Mouse (Mus musculus) forebrain, embryonic 13.5 days (tissue): ENCODE results near the gene Spata3. TPM values are rescaled to one million over a fixed set of nuclear protein-coding genes. Genes with fewer than 3 reads are reported as not detected.

Experiments
- ATAC-seq: fragments of 200-750 bp; cut with Nextera tagmentation; 2 replicates; pipeline ENCODE4 v1.8.0; 2017
- H3K27ac ChIP-seq: fragments of 300-500 bp; sonication (generic); 2 replicates; pipeline ENCODE4 v1.5.1; 2015; ENCODE audit warnings: inconsistent platforms, mild to moderate bottlenecking, moderate library complexity
- H3K27me3 ChIP-seq: fragments of 300-500 bp; sonication (generic); 2 replicates; pipeline ENCODE4 v1.6.1; 2015; ENCODE audit warnings: mild to moderate bottlenecking, inconsistent platforms
- H3K36me3 ChIP-seq: fragments of 300-500 bp; sonication (generic); 2 replicates; pipeline ENCODE4 v1.6.1; 2015; ENCODE audit warnings: mild to moderate bottlenecking, inconsistent platforms; ENCODE audit not compliant: poor library complexity, severe bottlenecking
- H3K4me1 ChIP-seq: fragments of 300-500 bp; sonication (generic); 2 replicates; pipeline ENCODE4 v1.6.1; 2015; ENCODE audit warnings: inconsistent platforms
- H3K4me2 ChIP-seq: fragments of 300-500 bp; sonication (generic); 2 replicates; pipeline ENCODE4 v1.6.1; 2015; ENCODE audit warnings: inconsistent platforms, mild to moderate bottlenecking, moderate library complexity
- H3K4me3 ChIP-seq: fragments of 300-500 bp; sonication (generic); 2 replicates; pipeline ENCODE4 v1.5.1; 2015; ENCODE audit warnings: mild to moderate bottlenecking, inconsistent platforms
- H3K9ac ChIP-seq: fragments of 300-500 bp; sonication (generic); 2 replicates; pipeline ENCODE4 v1.6.1; 2015; ENCODE audit warnings: mild to moderate bottlenecking, inconsistent platforms
- H3K9me3 ChIP-seq: fragments of 300-500 bp; sonication (generic); replicated peaks from 2 replicates; pipeline ENCODE4 v1.6.1; 2016; ENCODE audit warnings: inconsistent platforms
- WGBS: fragments of 180-500 bp; shearing (Covaris S2); methylation state at CpG from one replicate; pipeline ENCODE4 v1.1.7; 2015; 5-methylcytosine and 5-hydroxymethylcytosine counted together
- polyA plus RNA-seq: library from polyadenylated mRNA; unstranded; fragments of >200 nt; fragmentation: Nextera tagmentation; extraction: Ambion mirVana; gene quantifications from 2 replicates; pipeline ENCODE4 v1.2.1, GENCODE M21; 2015

Gene Spata3
- polyA plus RNA-seq, 1 experiment from 2014 or later: not detected

GRCm38 (mm10) chr1:86040131-86040530 is 23.5 kb downstream of the Spata3 start:
- Histone ChIP-seq H3K36me3 (no peaks in the 10 kb centered on the region), H3K27me3 (peaks cover 22% of the 10 kb centered on the region), H3K4me3 (no peak overlapping the region), H3K9ac (no peak overlapping the region), H3K4me1 (no peaks in the 10 kb centered on the region), H3K27ac (no peak overlapping the region), H3K9me3 (peaks cover 13% of the 10 kb centered on the region; the same call in 1 of the 2 replicates), H3K4me2 (no peak overlapping the region)
- whole genome bisulfite sequencing: 47% methylated on average over 4 of the region's 4 CpGs
- ATAC-seq: no peak

GRCm38 (mm10) chr1:86040817-86041216 is 24.2 kb downstream of the Spata3 start:
- H3K4me3 ChIP-seq: no peak overlapping the region
- H3K4me2 ChIP-seq: no peak overlapping the region
- peaks cover 13% of the 10 kb centered on the region; the same call in 1 of the 2 replicates for H3K9me3 ChIP-seq
- 92% methylated on average over 3 of the region's 3 CpGs for WGBS
- ATAC-seq: no peak
- H3K27me3 ChIP-seq: peaks cover 28% of the 10 kb centered on the region
- no peaks in the 10 kb centered on the region for H3K36me3 ChIP-seq
- no peaks in the 10 kb centered on the region for H3K4me1 ChIP-seq
- no peak overlapping the region for H3K9ac ChIP-seq
- H3K27ac ChIP-seq: no peak overlapping the region

DNA sequence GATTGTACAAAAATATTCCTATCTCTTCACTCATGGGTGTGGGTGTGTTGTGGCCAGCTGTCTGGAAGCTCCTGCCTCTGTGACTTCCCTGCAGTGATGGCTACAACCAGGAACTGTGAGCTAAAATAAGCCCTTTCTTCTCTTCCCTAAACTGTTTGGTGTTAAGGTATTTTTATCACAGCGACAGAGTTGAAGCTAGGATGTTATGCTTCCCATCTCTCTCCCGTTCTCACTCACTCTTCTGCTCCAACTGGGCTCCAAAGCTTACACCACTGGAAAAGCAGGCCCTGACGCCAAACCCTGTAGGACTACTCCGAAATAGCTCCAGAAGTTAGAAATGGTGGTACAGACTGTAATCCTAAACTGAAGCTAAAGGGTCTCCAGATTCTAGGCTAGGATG is 28.4 kb downstream of the Spata3 start:
- Histone ChIP-seq H3K4me2 (no peak overlapping the region), H3K4me1 (peaks cover 12% of the 10 kb centered on the region), H3K27me3 (peaks cover 60% of the 10 kb centered on the region), H3K9me3 (peaks cover 13% of the 10 kb centered on the region; the same call in 1 of the 2 replicates), H3K9ac (no peak overlapping the region), H3K4me3 (peak overlapping the region; percentile 61; the same call in 1 of the 2 replicates), H3K36me3 (no peaks in the 10 kb centered on the region), H3K27ac (no peak overlapping the region)
- ATAC-seq: no peak
- WGBS: 49% methylated on average over 4 of the region's 4 CpGs

DNA sequence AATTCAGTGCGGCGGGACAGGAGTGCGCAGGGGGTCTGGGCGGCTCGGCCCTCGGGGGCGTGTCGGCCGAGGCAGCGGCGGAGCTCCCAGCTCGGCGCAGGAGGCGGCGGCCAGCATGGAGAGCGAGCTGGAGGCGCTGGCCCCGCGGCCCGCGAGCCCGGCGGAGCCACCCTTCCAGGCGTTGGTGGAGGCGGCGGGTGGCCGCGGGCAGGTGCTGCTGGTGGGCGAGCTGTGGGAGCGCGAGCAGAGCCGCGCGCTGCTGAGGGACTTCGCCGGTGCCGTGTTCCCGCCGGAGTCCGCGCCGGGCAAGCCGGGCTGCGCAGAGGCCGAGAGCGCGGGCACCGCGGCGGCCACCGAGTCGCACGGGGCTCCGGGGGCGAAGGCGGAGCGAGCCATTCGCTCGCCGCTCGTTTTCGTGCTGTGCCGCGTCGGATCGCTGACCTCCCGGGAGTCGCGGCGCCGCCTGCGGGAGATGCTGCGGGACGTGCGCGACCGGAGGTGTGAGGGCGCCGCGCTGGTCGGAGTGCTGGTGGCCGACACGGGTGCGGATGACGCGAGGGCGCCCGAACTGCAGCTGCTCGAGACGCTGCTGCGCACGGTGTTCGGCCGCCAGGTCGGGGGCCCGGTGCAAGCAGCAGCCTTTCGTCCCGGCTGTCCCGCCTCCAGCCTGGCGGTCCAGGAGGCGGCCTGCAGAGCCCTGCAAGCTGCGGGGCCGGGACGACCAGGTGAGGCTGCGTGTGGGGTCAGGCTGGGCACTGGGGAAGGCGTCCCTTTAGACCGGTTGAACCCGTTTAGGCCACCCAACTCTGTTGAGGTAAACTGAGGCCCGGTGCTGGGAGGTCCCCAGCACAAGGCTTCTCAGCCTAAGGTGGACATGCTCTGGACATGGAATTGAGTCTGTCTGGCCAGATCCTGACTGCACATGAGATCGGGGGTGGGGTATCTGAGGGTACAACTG is 29.5 kb downstream of the Spata3 start, which contains the start of gene 2810459M11Rik:
Gene 2810459M11Rik, plus strand, starts transcription at position 16 of the 958 bp plus-strand sequence.
- no peak within 1 kb of the TSS for H3K27ac ChIP-seq
- peak within 1 kb of the TSS; percentile 91 for H3K4me2 ChIP-seq
- peaks cover 9% of the 10 kb centered on the region; the same call in 1 of the 2 replicates for H3K9me3 ChIP-seq
- peaks cover 60% of the 10 kb centered on the region for H3K27me3 ChIP-seq
- peak within 1 kb of the TSS; percentile 72 for H3K9ac ChIP-seq
- H3K4me1 ChIP-seq: peaks cover 12% of the 10 kb centered on the region
- under 1% methylated on average over 106 of the region's 110 CpGs for WGBS
- peak; percentile 83 for ATAC-seq
- peak within 1 kb of the TSS; percentile 61 for H3K4me3 ChIP-seq
- no peaks in the 10 kb centered on the region for H3K36me3 ChIP-seq

DNA sequence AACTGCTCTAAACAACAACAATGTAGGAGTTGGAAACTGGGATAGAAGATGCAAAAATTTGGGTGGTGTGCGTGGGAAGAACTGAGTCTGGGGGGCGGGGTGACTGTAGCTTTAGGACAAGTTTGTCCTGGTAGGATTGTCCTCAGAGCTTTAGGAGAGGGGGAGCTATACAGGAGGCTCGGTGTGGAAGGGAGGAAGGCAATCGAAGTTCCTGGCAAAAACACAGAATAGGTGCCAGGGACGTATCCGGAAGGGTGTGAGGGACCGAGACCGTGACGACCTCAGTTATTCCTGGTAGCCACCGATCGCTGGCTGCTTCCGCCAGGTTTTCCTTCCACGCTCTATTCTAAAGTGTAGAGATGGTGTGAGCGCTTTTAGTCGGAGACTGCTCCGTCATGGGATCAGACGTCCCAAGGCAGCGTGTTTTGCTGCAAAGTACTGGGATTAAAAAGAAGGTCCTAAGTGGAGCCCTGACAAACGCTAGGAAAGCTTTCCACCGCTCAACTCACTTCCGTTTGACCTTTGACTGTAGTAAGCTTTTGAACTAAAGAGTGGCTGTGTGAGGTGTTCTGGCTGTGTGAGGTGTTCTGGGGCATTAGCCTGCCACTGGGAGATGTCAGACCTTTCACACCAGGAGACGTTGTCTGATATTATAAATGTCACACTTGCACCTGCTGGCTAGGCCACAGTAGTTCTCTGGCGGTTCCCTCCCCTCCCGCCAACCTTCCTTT is 30.4 kb downstream of the Spata3 start:
- Histone ChIP-seq H3K27me3 (peaks cover 60% of the 10 kb centered on the region), H3K4me3 (peak overlapping the region; percentile 61), H3K27ac (no peak overlapping the region), H3K4me1 (peaks cover 12% of the 10 kb centered on the region), H3K9me3 (0 out of 2 replicates have a peak, but pooled peaks cover under 1% of the 10 kb centered on the region), H3K4me2 (peak overlapping the region; percentile 91), H3K36me3 (no peaks in the 10 kb centered on the region), H3K9ac (peak overlapping the region; percentile 72)
- 0 out of 2 replicates have a peak, but pooled peaks have one; percentile 20 for ATAC-seq
- 10% methylated on average over 24 of the region's 24 CpGs for WGBS

GRCm38 (mm10) chr1:86048231-86048630 is 31.6 kb downstream of the Spata3 start:
- 74% methylated on average over 4 of the region's 4 CpGs for WGBS
- no peak overlapping the region for H3K27ac ChIP-seq
- H3K27me3 ChIP-seq: peaks cover 57% of the 10 kb centered on the region
- no peak overlapping the region for H3K9ac ChIP-seq
- H3K9me3 ChIP-seq: no peaks in the 10 kb centered on the region
- no peak overlapping the region for H3K4me2 ChIP-seq
- peaks cover 15% of the 10 kb centered on the region for H3K4me1 ChIP-seq
- no peak overlapping the region for H3K4me3 ChIP-seq
- no peaks in the 10 kb centered on the region for H3K36me3 ChIP-seq
- no peak for ATAC-seq

DNA sequence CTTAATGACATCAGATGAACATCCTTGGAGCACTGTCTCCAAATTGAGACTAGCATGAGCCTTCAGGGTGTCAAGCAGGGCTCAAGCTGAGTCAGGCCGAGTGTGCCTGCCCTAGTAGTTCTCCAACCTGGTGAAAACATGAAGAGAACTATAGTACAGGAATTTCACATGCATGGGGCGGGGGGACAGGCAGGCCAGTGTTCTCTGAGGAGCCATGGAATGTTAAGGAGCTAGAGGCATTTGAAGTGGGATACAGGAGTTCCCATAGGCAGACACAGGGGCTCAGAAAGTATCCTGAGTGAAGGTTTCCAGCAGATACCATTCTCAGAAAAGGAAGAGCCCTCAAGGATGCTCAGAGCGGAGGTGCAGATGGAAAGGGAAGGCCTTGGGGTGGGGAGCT is 32.1 kb downstream of the Spata3 start:
- no peak overlapping the region for H3K4me3 ChIP-seq
- H3K4me1 ChIP-seq: peaks cover 15% of the 10 kb centered on the region
- no peak overlapping the region for H3K27ac ChIP-seq
- no peak for ATAC-seq
- no peaks in the 10 kb centered on the region for H3K36me3 ChIP-seq
- no peak overlapping the region for H3K9ac ChIP-seq
- no peaks in the 10 kb centered on the region for H3K9me3 ChIP-seq
- no peak overlapping the region for H3K4me2 ChIP-seq
- 87% methylated on average over 3 of the region's 3 CpGs for WGBS
- peaks cover 52% of the 10 kb centered on the region for H3K27me3 ChIP-seq

- H3K4me1 ChIP-seq: peaks cover 15% of the 10 kb centered on the region
- no peak overlapping the region for H3K4me3 ChIP-seq
- peak; percentile 85 for ATAC-seq
- H3K36me3 ChIP-seq: no peaks in the 10 kb centered on the region
- no peaks in the 10 kb centered on the region for H3K9me3 ChIP-seq
- peak overlapping the region; percentile 62 for H3K27ac ChIP-seq
- no peak overlapping the region for H3K4me2 ChIP-seq
- peaks cover 9% of the 10 kb centered on the region for H3K27me3 ChIP-seq
- no peak overlapping the region for H3K9ac ChIP-seq
- 59% methylated on average over 12 of the region's 12 CpGs for whole genome bisulfite sequencing
Observed at GRCm38 (mm10) chr1:86053198-86053921, 36.7 kb downstream of the Spata3 start.

- WGBS: 51% methylated on average over 3 of the region's 3 CpGs
- Histone ChIP-seq H3K9ac (no peak overlapping the region), H3K27ac (no peak overlapping the region)
Observed at GRCm38 (mm10) chr1:86054943-86055342, 38.3 kb downstream of the Spata3 start.

GRCm38 (mm10) chr1:86056284-86056683 is 39.7 kb downstream of the Spata3 start:
- 91% methylated on average over 4 of the region's 4 CpGs for WGBS
- no peak overlapping the region for H3K4me2 ChIP-seq
- H3K4me1 ChIP-seq: peaks cover 19% of the 10 kb centered on the region
- H3K9ac ChIP-seq: no peak overlapping the region
- ATAC-seq: no peak
- H3K27ac ChIP-seq: no peak overlapping the region
- H3K4me3 ChIP-seq: no peak overlapping the region
- no peaks in the 10 kb centered on the region for H3K36me3 ChIP-seq
- H3K9me3 ChIP-seq: no peaks in the 10 kb centered on the region
- no peaks in the 10 kb centered on the region for H3K27me3 ChIP-seq

More at GRCm38 (mm10) chr1:86054943-86055342, 38.3 kb downstream of the Spata3 start:
- Histone ChIP-seq H3K4me3 (no peak overlapping the region), H3K4me2 (no peak overlapping the region), H3K9me3 (no peaks in the 10 kb centered on the region), H3K36me3 (no peaks in the 10 kb centered on the region), H3K4me1 (peaks cover 19% of the 10 kb centered on the region), H3K27me3 (no peaks in the 10 kb centered on the region)
- no peak for ATAC-seq

DNA sequence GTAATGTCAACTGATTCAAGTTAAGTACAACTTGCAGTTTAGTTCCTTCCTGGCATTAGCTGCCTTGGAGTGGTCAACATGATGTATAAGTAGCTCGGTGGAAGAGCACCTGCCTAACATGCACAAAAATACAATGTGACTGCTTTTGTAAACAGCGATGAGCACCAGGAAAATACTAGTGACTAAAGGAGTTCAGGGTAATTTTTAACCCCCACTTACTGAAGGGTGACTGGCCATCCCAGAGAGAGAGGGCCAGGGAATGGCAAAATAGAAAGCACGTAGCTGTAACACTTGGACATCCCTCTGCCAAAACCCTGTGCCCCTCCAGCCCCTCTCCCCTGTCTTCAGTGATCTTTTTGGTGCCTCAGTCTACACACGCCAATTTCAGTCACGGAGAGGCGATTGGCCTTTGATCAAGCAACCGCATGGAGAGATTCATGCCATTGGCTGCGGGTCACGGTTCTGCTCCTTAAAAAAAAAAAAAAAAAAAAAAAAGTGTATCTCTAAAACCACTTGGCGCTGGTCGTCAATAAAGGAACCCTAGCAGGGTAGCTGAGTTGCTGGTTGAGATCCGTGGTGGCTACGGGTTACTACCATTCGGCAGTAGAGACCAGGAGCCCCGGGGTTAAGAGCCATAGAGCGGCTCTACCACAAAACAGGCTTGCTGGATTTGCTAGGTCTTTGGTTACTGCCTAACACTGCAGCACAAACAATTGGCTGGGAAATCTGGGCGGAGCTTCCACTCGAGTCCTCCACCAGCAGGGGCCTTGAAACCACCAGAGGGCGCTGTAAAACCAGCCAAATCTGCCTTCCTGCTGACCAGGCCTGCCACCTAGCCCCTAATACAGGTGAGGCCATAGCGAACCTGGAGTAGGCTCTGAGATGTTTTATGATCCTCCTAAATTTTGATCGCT is 42.5 kb downstream of the Spata3 start:
- Histone ChIP-seq H3K36me3 (no peaks in the 10 kb centered on the region), H3K27me3 (no peaks in the 10 kb centered on the region), H3K4me1 (peaks cover 13% of the 10 kb centered on the region), H3K4me2 (peak overlapping the region; percentile 59), H3K9ac (peak overlapping the region; percentile 56), H3K27ac (no peak overlapping the region), H3K4me3 (peak overlapping the region; percentile 34), H3K9me3 (no peaks in the 10 kb centered on the region)
- WGBS: 10% methylated on average over 21 of the region's 21 CpGs
- peak; percentile 68 for ATAC-seq
